Mouse (Mus musculus): ENCODE data around the gene Prkn.

GRCm38 (mm10) chr17:11490051-11490450, 649.9 kb downstream of the Prkn start:
- TF ChIP-seq GATA1 (IDR thresholded peaks at IDR 0.05; ENCODE audit: borderline replicate concordance, low read length) (no peak), FLI1 (IDR thresholded peaks at IDR 0.05; ENCODE audit: low read length) (no peak)
